Mouse (Mus musculus): ENCODE results near the gene Zfp935. TPM values are rescaled to one million over a fixed set of nuclear protein-coding genes. Genes with fewer than 3 reads are reported as not detected.
"Not testable (repeated sequence)": the region's sequence is repeated elsewhere in the genome, so short reads cannot be mapped to it uniquely, and the experiment has no call there.

The Zfp935 gene
- total RNA-seq (2014; fragmentation: Nextera tagmentation) (not detected in 2 replicates), total RNA-seq (2017) (not detected in 2 replicates)

GRCm38 (mm10) chr13:62558189-62559110 lies at the start of gene Zfp935:
Zfp935 (minus strand) TSS chr13:62558511.
- peak; percentile 87 for ATAC-seq (replicated peaks; ENCODE audit: low FRiP score, low TSS enrichment, poor library complexity, severe bottlenecking)

GRCm38 (mm10) chr13:62571099-62571498 lies 12.8 kb upstream of the Zfp935 start, which contains the start of gene Zfp934:
Zfp934 (minus strand) TSS chr13:62571199.
- not testable (repeated sequence) for ATAC-seq (replicated peaks; ENCODE audit: low FRiP score, low TSS enrichment, poor library complexity, severe bottlenecking)

- ATAC-seq (replicated peaks; ENCODE audit: low FRiP score, low TSS enrichment, poor library complexity, severe bottlenecking), result not testable (repeated sequence)
Observed at GRCm38 (mm10) chr13:62561696-62562095, 3.4 kb upstream of the Zfp935 start.

- ATAC-seq (replicated peaks; ENCODE audit: low FRiP score, low TSS enrichment, poor library complexity, severe bottlenecking), result not testable (repeated sequence)
Observed at GRCm38 (mm10) chr13:62530129-62530528, 28.2 kb downstream of the Zfp935 start.

- ATAC-seq (replicated peaks; ENCODE audit: low FRiP score, low TSS enrichment, poor library complexity, severe bottlenecking), result not testable (repeated sequence)
Observed at GRCm38 (mm10) chr13:62510641-62511420, 47.5 kb downstream of the Zfp935 start.

- not testable (repeated sequence) for ATAC-seq (replicated peaks; ENCODE audit: low FRiP score, low TSS enrichment, poor library complexity, severe bottlenecking)
Observed at GRCm38 (mm10) chr13:62472661-62473060, 85.7 kb downstream of the Zfp935 start.

- 0 out of 2 replicates have a peak, but pooled peaks have one; percentile 41 for ATAC-seq (replicated peaks; ENCODE audit: low FRiP score, low TSS enrichment, poor library complexity, severe bottlenecking)
Observed at GRCm38 (mm10) chr13:62469947-62470346, 88.4 kb downstream of the Zfp935 start.

- ATAC-seq (replicated peaks; ENCODE audit: low FRiP score, low TSS enrichment, poor library complexity, severe bottlenecking), result peak; percentile 100
Observed at GRCm38 (mm10) chr13:62466424-62467334, 91.6 kb downstream of the Zfp935 start, which contains the start of gene Gm49359. Gm49359 (minus strand) TSS chr13:62466832.

Other genes with a start within 250 kb of the Zfp935 start
- 7.0 and 8.7 TPM in 2 replicates for gene Gm3604, start 175.3 kb downstream of the Zfp935 start, total RNA-seq (2014; fragmentation: Nextera tagmentation)
- gene Gm3604, start 175.3 kb downstream of the Zfp935 start, total RNA-seq (2017), result 8.0 and 16.1 TPM in 2 replicates
- gene Gm49359, start 91.7 kb downstream of the Zfp935 start, total RNA-seq (2014; fragmentation: Nextera tagmentation), result 6.1 and 10.5 TPM in 2 replicates
- gene Gm49359, start 91.7 kb downstream of the Zfp935 start, total RNA-seq (2017), result 7.5 and 8.5 TPM in 2 replicates
- 22.9 and 40.8 TPM in 2 replicates for gene Zfp934, start 12.7 kb upstream of the Zfp935 start, total RNA-seq (2014; fragmentation: Nextera tagmentation)
- gene Zfp934, start 12.7 kb upstream of the Zfp935 start, total RNA-seq (2017), result 7.0 and 7.9 TPM in 2 replicates
- gene 6720489N17Rik, start 65.7 kb upstream of the Zfp935 start, total RNA-seq (2014; fragmentation: Nextera tagmentation), result 8.8 and 10.7 TPM in 2 replicates
- 4.0 and 10.6 TPM in 2 replicates for gene 6720489N17Rik, start 65.7 kb upstream of the Zfp935 start, total RNA-seq (2017)
- 8.7 and 11.7 TPM in 2 replicates for gene Platr25, start 202.2 kb upstream of the Zfp935 start, total RNA-seq (2014; fragmentation: Nextera tagmentation)
- gene Platr25, start 202.2 kb upstream of the Zfp935 start, total RNA-seq (2017), result 19.7 and 19.8 TPM in 2 replicates
- gene Gm5141, start 227.3 kb upstream of the Zfp935 start, total RNA-seq (2014; fragmentation: Nextera tagmentation), result 2.2 and 3.2 TPM in 2 replicates
- gene Gm5141, start 227.3 kb upstream of the Zfp935 start, total RNA-seq (2017), result 0.75 and 2.4 TPM in 2 replicates